Mouse (Mus musculus) central nervous system, embryonic 11.5 days (tissue): ENCODE data around the gene Atraid. TPM values are rescaled to one million over a fixed set of nuclear protein-coding genes. Genes with fewer than 3 reads are reported as not detected.

ENCODE experiments used
- polyA plus RNA-seq: library from polyadenylated mRNA; depleted of rRNA; stranded (reverse); fragments of >200 nt; gene quantifications from 2 replicates; pipeline ENCODE4 v1.2.3, GENCODE M21; 2012; rRNA removed

The Atraid gene
- 88.7 and 89.8 TPM in 2 replicates for polyA plus RNA-seq

GRCm38 (mm10) chr5:31047848-31048762 lies at the start of gene Atraid:
Atraid (plus strand) TSS chr5:31048312.

GRCm38 (mm10) chr5:31048763-31049641 lies 890 bp downstream of the Atraid start, which contains the start of gene Slc5a6:
Slc5a6 (minus strand) TSS chr5:31048924.

GRCm38 (mm10) chr5:31054261-31055215 lies 6.4 kb downstream of the Atraid start, which contains the start of gene Cad:
Cad (plus strand) TSS chr5:31054780.

Other genes with a start within 250 kb of the Atraid start
- 60.4 and 116 TPM in 2 replicates for gene Mapre3, start 233.7 kb upstream of the Atraid start, polyA plus RNA-seq
- 40.6 and 60.9 TPM in 2 replicates for gene Tmem214, start 180.3 kb upstream of the Atraid start, polyA plus RNA-seq
- gene Agbl5, start 159.6 kb upstream of the Atraid start, polyA plus RNA-seq = 40.0 and 53.1 TPM in 2 replicates
- gene Ost4, start 140.5 kb upstream of the Atraid start, polyA plus RNA-seq = 218 and 282 TPM in 2 replicates
- 34.1 and 81.9 TPM in 2 replicates for gene Emilin1, start 134.9 kb upstream of the Atraid start, polyA plus RNA-seq
- gene Khk, start 126.9 kb upstream of the Atraid start, polyA plus RNA-seq = 13.1 and 16.0 TPM in 2 replicates
- 5.7 and 7.5 TPM in 2 replicates for gene Cgref1, start 102.7 kb upstream of the Atraid start, polyA plus RNA-seq
- gene Preb, start 88.0 kb upstream of the Atraid start, polyA plus RNA-seq = 176 and 202 TPM in 2 replicates
- not detected in 2 replicates for gene Tcf23, start 79.7 kb upstream of the Atraid start, polyA plus RNA-seq
- 10.2 and 16.3 TPM in 2 replicates for gene Slc5a6, start 612 bp downstream of the Atraid start, polyA plus RNA-seq
- gene Cad, start 6.5 kb downstream of the Atraid start, polyA plus RNA-seq = 41.0 and 59.8 TPM in 2 replicates
- not detected in 2 replicates for gene Dnajc5g, start 58.0 kb downstream of the Atraid start, polyA plus RNA-seq
- gene Slc30a3, start 59.9 kb downstream of the Atraid start, polyA plus RNA-seq = 8.6 and 9.1 TPM in 2 replicates
- 0.29 and 1.1 TPM in 2 replicates for gene Trim54, start 68.4 kb downstream of the Atraid start, polyA plus RNA-seq
- not detected in 2 replicates for gene Ucn, start 90.5 kb downstream of the Atraid start, polyA plus RNA-seq
- gene Mpv17, start 105.9 kb downstream of the Atraid start, polyA plus RNA-seq = 43.5 and 63.4 TPM in 2 replicates
- 4.0 and 4.7 TPM in 2 replicates for gene Gm29609, start 131.6 kb downstream of the Atraid start, polyA plus RNA-seq
- 128 and 129 TPM in 2 replicates for gene Gtf3c2, start 131.8 kb downstream of the Atraid start, polyA plus RNA-seq
- gene Snx17, start 144.9 kb downstream of the Atraid start, polyA plus RNA-seq = 94.2 and 95.9 TPM in 2 replicates
- gene Eif2b4, start 145.1 kb downstream of the Atraid start, polyA plus RNA-seq = 54.2 and 97.9 TPM in 2 replicates
- 51.5 and 95.5 TPM in 2 replicates for gene Zfp513, start 154.0 kb downstream of the Atraid start, polyA plus RNA-seq
- 178 and 232 TPM in 2 replicates for gene Ppm1g, start 172.4 kb downstream of the Atraid start, polyA plus RNA-seq
- 85.6 and 128 TPM in 2 replicates for gene Nrbp1, start 192.6 kb downstream of the Atraid start, polyA plus RNA-seq
- gene Gm9970, start 192.9 kb downstream of the Atraid start, polyA plus RNA-seq = 0.18 TPM in 1 of 2 replicates, not detected in the other
- gene Krtcap3, start 203.4 kb downstream of the Atraid start, polyA plus RNA-seq = 9.1 and 12.3 TPM in 2 replicates
- 44.3 and 45.6 TPM in 2 replicates for gene Ift172, start 242.8 kb downstream of the Atraid start, polyA plus RNA-seq
- gene Fndc4, start 247.8 kb downstream of the Atraid start, polyA plus RNA-seq = 57.8 and 94.3 TPM in 2 replicates
- 0.63 and 1.5 TPM in 2 replicates for gene Gckr, start 249.1 kb downstream of the Atraid start, polyA plus RNA-seq